Mouse (Mus musculus) testis, adult 2 months (tissue): ENCODE measurements at regions not wholly inside any gene's neighbourhood (a gene's known extent, or its start where the extent isn't known, plus 50 kb on each side); places are given as distances from the start of the nearest gene placed in this dataset.

Source experiments
- CTCF ChIP-seq: fragments of 200-500 bp; IDR thresholded peaks from 2 replicates; pipeline ENCODE4 v1.5.1; 2012; ENCODE audit warnings: low read depth, mild to moderate bottlenecking, inconsistent platforms, low read length, moderate library complexity; ENCODE audit not compliant: control insufficient read depth, insufficient read depth, insufficient replicate concordance
- POLR2A ChIP-seq: fragments of 200-500 bp; IDR thresholded peaks from 2 replicates; pipeline ENCODE4 v1.6.1; 2012; ENCODE audit warnings: low read depth, mild to moderate bottlenecking, inconsistent platforms, low read length, moderate library complexity; ENCODE audit not compliant: control insufficient read depth

DNA sequence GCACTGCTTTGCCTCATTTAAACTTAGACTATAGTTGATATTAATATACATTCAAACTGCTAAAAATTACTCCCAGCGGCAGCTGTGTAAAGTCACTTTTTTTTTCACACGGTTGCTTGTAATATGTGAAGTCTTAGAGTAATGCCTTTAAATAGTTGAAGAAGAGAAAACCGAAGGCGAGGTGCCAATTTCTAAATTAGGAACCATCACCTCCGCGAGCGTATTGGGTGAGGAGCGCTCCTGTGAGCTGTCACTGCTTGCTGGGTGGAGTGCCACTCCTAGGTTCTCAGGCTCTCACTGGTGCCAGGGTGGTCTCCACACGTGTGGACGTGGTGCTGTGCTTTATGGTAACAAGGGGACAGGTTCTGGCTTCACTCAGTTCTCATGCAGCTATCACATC, 82.8 kb upstream of the Nectin3 start:
- TF ChIP-seq POLR2A (no peak), CTCF (no peak)
